Mouse (Mus musculus): ENCODE results near the gene Pex11b. TPM values are rescaled to one million over a fixed set of nuclear protein-coding genes. Genes with fewer than 3 reads are reported as not detected.

Pex11b gene
- total and polyA plus RNA-seq, 2 experiments from 2014 or later: 63.9 to 66.9 TPM

GRCm38 (mm10) chr3:96671519-96671918 is 36.3 kb downstream of the Pex11b start:
- H3K4me3 ChIP-seq (ENCODE audit: low read length): no peak overlapping the region
- H3K9ac ChIP-seq (replicated peaks; ENCODE audit: low read length): no peak overlapping the region
- H3K27ac ChIP-seq: no peak overlapping the region
- DNase-seq (ENCODE audit: low spot score) (no peak), ATAC-seq (no peak)
- H3K9me3 ChIP-seq (ENCODE audit: low read length): no peaks in the 10 kb centered on the region
- no peaks in the 10 kb centered on the region for H3K36me3 ChIP-seq (ENCODE audit: insufficient read depth, low read length)
- WGBS: 98% methylated on average over 5 of the region's 5 CpGs
- no peak for TF ChIP-seq CTCF (IDR thresholded peaks at IDR 0.05; ENCODE audit: low read depth)
- H3K27me3 ChIP-seq (ENCODE audit: insufficient read depth, low read length): no peaks in the 10 kb centered on the region
- no peaks in the 10 kb centered on the region for H3K4me1 ChIP-seq (ENCODE audit: insufficient read depth, low read length)
- no peak overlapping the region for H3K4me2 ChIP-seq (ENCODE audit: low read depth, low read length)

- ATAC-seq (no peak), DNase-seq (ENCODE audit: low spot score) (no peak)
- Histone ChIP-seq H3K36me3 (ENCODE audit: insufficient read depth, low read length) (no peaks in the 10 kb centered on the region), H3K4me2 (ENCODE audit: low read depth, low read length) (no peak overlapping the region), H3K4me3 (ENCODE audit: low read length) (no peak overlapping the region), H3K9ac (replicated peaks; ENCODE audit: low read length) (no peak overlapping the region), H3K4me1 (ENCODE audit: insufficient read depth, low read length) (no peaks in the 10 kb centered on the region), H3K27ac (no peak overlapping the region), H3K9me3 (ENCODE audit: low read length) (no peaks in the 10 kb centered on the region), H3K27me3 (ENCODE audit: insufficient read depth, low read length) (no peaks in the 10 kb centered on the region)
- no peak for TF ChIP-seq CTCF (IDR thresholded peaks at IDR 0.05; ENCODE audit: low read depth)
- 65% methylated on average over 4 of the region's 4 CpGs for WGBS
Observed at GRCm38 (mm10) chr3:96673514-96673913, 38.3 kb downstream of the Pex11b start.

- ATAC-seq: no peak
- Histone ChIP-seq H3K9ac (replicated peaks; ENCODE audit: low read length) (no peak overlapping the region), H3K27ac (no peak overlapping the region), H3K27me3 (ENCODE audit: insufficient read depth, low read length) (no peaks in the 10 kb centered on the region), H3K4me2 (ENCODE audit: low read depth, low read length) (no peak overlapping the region), H3K9me3 (ENCODE audit: low read length) (no peaks in the 10 kb centered on the region), H3K4me1 (ENCODE audit: insufficient read depth, low read length) (no peaks in the 10 kb centered on the region; the same call in 1 of the 2 replicates), H3K36me3 (ENCODE audit: insufficient read depth, low read length) (no peaks in the 10 kb centered on the region), H3K4me3 (ENCODE audit: low read length) (no peak overlapping the region)
- WGBS: 63% methylated on average over 8 of the region's 8 CpGs
- TF ChIP-seq CTCF (IDR thresholded peaks at IDR 0.05; ENCODE audit: low read depth): no peak
- DNase-seq (ENCODE audit: low spot score): no peak
Observed at GRCm38 (mm10) chr3:96674442-96674841, 39.3 kb downstream of the Pex11b start.

- Histone ChIP-seq H3K4me1 (ENCODE audit: insufficient read depth, low read length) (no peaks in the 10 kb centered on the region; the same call in 1 of the 2 replicates), H3K27me3 (ENCODE audit: insufficient read depth, low read length) (no peaks in the 10 kb centered on the region), H3K9me3 (ENCODE audit: low read length) (no peaks in the 10 kb centered on the region), H3K4me2 (ENCODE audit: low read depth, low read length) (no peak overlapping the region), H3K27ac (no peak overlapping the region), H3K36me3 (ENCODE audit: insufficient read depth, low read length) (no peaks in the 10 kb centered on the region), H3K4me3 (ENCODE audit: low read length) (no peak overlapping the region), H3K9ac (replicated peaks; ENCODE audit: low read length) (no peak overlapping the region)
- 93% methylated on average over 3 of the region's 3 CpGs for WGBS
- ATAC-seq (no peak), DNase-seq (ENCODE audit: low spot score) (no peak)
- TF ChIP-seq CTCF (IDR thresholded peaks at IDR 0.05; ENCODE audit: low read depth): no peak
Observed at GRCm38 (mm10) chr3:96675171-96675570, 40.0 kb downstream of the Pex11b start.

- Histone ChIP-seq H3K27me3 (ENCODE audit: insufficient read depth, low read length) (no peaks in the 10 kb centered on the region), H3K4me1 (ENCODE audit: insufficient read depth, low read length) (no peaks in the 10 kb centered on the region; the same call in 1 of the 2 replicates), H3K4me3 (ENCODE audit: low read length) (no peak overlapping the region), H3K9me3 (ENCODE audit: low read length) (no peaks in the 10 kb centered on the region), H3K36me3 (ENCODE audit: insufficient read depth, low read length) (no peaks in the 10 kb centered on the region), H3K27ac (no peak overlapping the region), H3K9ac (replicated peaks; ENCODE audit: low read length) (no peak overlapping the region), H3K4me2 (ENCODE audit: low read depth, low read length) (no peak overlapping the region)
- no peak for DNase-seq (ENCODE audit: low spot score)
- TF ChIP-seq CTCF (IDR thresholded peaks at IDR 0.05; ENCODE audit: low read depth): no peak
- ATAC-seq: no peak
- WGBS: 33% methylated on average over 3 of the region's 3 CpGs
Observed at GRCm38 (mm10) chr3:96675690-96676089, 40.5 kb downstream of the Pex11b start.

- ATAC-seq: no peak
- Histone ChIP-seq H3K9me3 (ENCODE audit: low read length) (no peaks in the 10 kb centered on the region), H3K27ac (no peak overlapping the region), H3K4me1 (ENCODE audit: insufficient read depth, low read length) (no peaks in the 10 kb centered on the region; the same call in 1 of the 2 replicates), H3K9ac (replicated peaks; ENCODE audit: low read length) (no peak overlapping the region), H3K36me3 (ENCODE audit: insufficient read depth, low read length) (no peaks in the 10 kb centered on the region), H3K4me2 (ENCODE audit: low read depth, low read length) (no peak overlapping the region), H3K27me3 (ENCODE audit: insufficient read depth, low read length) (no peaks in the 10 kb centered on the region), H3K4me3 (ENCODE audit: low read length) (no peak overlapping the region)
- 65% methylated on average over 7 of the region's 7 CpGs for WGBS
- TF ChIP-seq CTCF (IDR thresholded peaks at IDR 0.05; ENCODE audit: low read depth): no peak
- DNase-seq (ENCODE audit: low spot score): no peak
Observed at GRCm38 (mm10) chr3:96678456-96678855, 43.3 kb downstream of the Pex11b start.

- Histone ChIP-seq H3K27ac (no peak overlapping the region), H3K9ac (replicated peaks; ENCODE audit: low read length) (no peak overlapping the region), H3K4me2 (ENCODE audit: low read depth, low read length) (no peak overlapping the region), H3K27me3 (ENCODE audit: insufficient read depth, low read length) (no peaks in the 10 kb centered on the region), H3K4me1 (ENCODE audit: insufficient read depth, low read length) (no peaks in the 10 kb centered on the region; the same call in 1 of the 2 replicates), H3K4me3 (ENCODE audit: low read length) (no peak overlapping the region), H3K9me3 (ENCODE audit: low read length) (no peaks in the 10 kb centered on the region), H3K36me3 (ENCODE audit: insufficient read depth, low read length) (no peaks in the 10 kb centered on the region)
- WGBS: 30% methylated on average over 5 of the region's 5 CpGs
- ATAC-seq (0 out of 2 replicates have a peak, but pooled peaks have one; percentile 21), DNase-seq (ENCODE audit: low spot score) (no peak)
- TF ChIP-seq CTCF (IDR thresholded peaks at IDR 0.05; ENCODE audit: low read depth): no peak
Observed at GRCm38 (mm10) chr3:96679159-96679674, 44.0 kb downstream of the Pex11b start.
